Mouse (Mus musculus) cerebellum, adult 2 months (tissue): Measurements from ENCODE around the gene Agmo. TPM values are rescaled to one million over a fixed set of nuclear protein-coding genes. Genes with fewer than 3 reads are reported as not detected.

ENCODE experiments used
- DNase-seq, 2 experiments: peaks; one replicate each; pipeline ENCODE4 v3.0.0; 2021
- H3K27ac ChIP-seq: fragments of 200-500 bp; 2 replicates; pipeline ENCODE4 v1.5.1; 2012; ENCODE audit warnings: low read length, control low read depth, inconsistent platforms; ENCODE audit not compliant: insufficient read depth
- H3K27me3 ChIP-seq: fragments of 200-500 bp; 2 replicates; pipeline ENCODE4 v1.6.1; 2012; ENCODE audit warnings: inconsistent platforms, mild to moderate bottlenecking, low read length, moderate library complexity; ENCODE audit not compliant: control insufficient read depth, insufficient read depth
- H3K4me1 ChIP-seq: fragments of 200-500 bp; 2 replicates; pipeline ENCODE4 v1.6.1; 2011; ENCODE audit warnings: low read length; ENCODE audit not compliant: control insufficient read depth, insufficient read depth
- H3K4me3 ChIP-seq: fragments of 200-500 bp; replicated peaks from 2 replicates; pipeline ENCODE3; 2011; ENCODE audit warnings: mild to moderate bottlenecking, low read depth, low read length, control low read depth; ENCODE audit not compliant: insufficient read depth
- CTCF ChIP-seq: fragments of 200-500 bp; IDR thresholded peaks from 2 replicates; pipeline ENCODE4 v1.5.1; 2011; ENCODE audit warnings: low read depth, mild to moderate bottlenecking, control low read depth, low read length, moderate library complexity, borderline replicate concordance; ENCODE audit not compliant: insufficient read depth
- POLR2A ChIP-seq: fragments of 200-500 bp; IDR thresholded peaks from 2 replicates; pipeline ENCODE4 v1.6.1; 2011; ENCODE audit warnings: low read length, control low read depth, borderline replicate concordance; ENCODE audit not compliant: insufficient read depth
- WGBS: fragments of 180-500 bp; shearing (Covaris S2); methylation state at CpG from one replicate; pipeline ENCODE4 v1.1.7; 2018; 5-methylcytosine and 5-hydroxymethylcytosine counted together
- polyA plus RNA-seq: library from polyadenylated mRNA; depleted of rRNA; stranded (reverse); fragments of >200 nt; gene quantifications from 2 replicates; pipeline ENCODE4 v1.2.3, GENCODE M21; 2012

Gene Agmo
- polyA plus RNA-seq, 1 experiment, result 5.4 TPM

GRCm38 (mm10) chr12:37521772-37522171 is 280.3 kb downstream of the Agmo start:
- WGBS, result 53% methylated on average over 1 of the region's 1 CpGs
- Histone ChIP-seq H3K4me1 (no peaks in the 10 kb centered on the region), H3K27ac (no peak overlapping the region), H3K4me3 (no peak overlapping the region), H3K27me3 (no peaks in the 10 kb centered on the region)
- no peak for DNase-seq
- TF ChIP-seq CTCF, result no peak
- TF ChIP-seq POLR2A, result no peak

- Histone ChIP-seq H3K27ac (no peak overlapping the region), H3K4me1 (no peaks in the 10 kb centered on the region), H3K4me3 (no peak overlapping the region), H3K27me3 (no peaks in the 10 kb centered on the region)
- no peak for TF ChIP-seq CTCF
- no peak for TF ChIP-seq POLR2A
- WGBS, result 84% methylated on average over 3 of the region's 3 CpGs
- DNase-seq, result no peak
Measured at GRCm38 (mm10) chr12:37524662-37525061, 283.2 kb downstream of the Agmo start.

- 39% methylated on average over 1 of the region's 1 CpGs for WGBS
- no peak for DNase-seq
- no peak overlapping the region for H3K27ac ChIP-seq
- TF ChIP-seq POLR2A (no peak), CTCF (no peak)
- H3K4me3 ChIP-seq, result no peak overlapping the region
- H3K4me1 ChIP-seq, result no peaks in the 10 kb centered on the region
- no peaks in the 10 kb centered on the region for H3K27me3 ChIP-seq
Measured at GRCm38 (mm10) chr12:37540994-37541393, 299.6 kb downstream of the Agmo start.

GRCm38 (mm10) chr12:37558284-37558683 is 316.8 kb downstream of the Agmo start:
- no peak overlapping the region for H3K4me3 ChIP-seq
- DNase-seq, result no peak
- no peaks in the 10 kb centered on the region for H3K4me1 ChIP-seq
- 41% methylated on average over 1 of the region's 1 CpGs for WGBS
- no peaks in the 10 kb centered on the region for H3K27me3 ChIP-seq
- no peak for TF ChIP-seq POLR2A
- TF ChIP-seq CTCF, result no peak
- no peak overlapping the region for H3K27ac ChIP-seq

- no peak for DNase-seq
- H3K27ac ChIP-seq, result no peak overlapping the region
- WGBS, result 73% methylated on average over 5 of the region's 5 CpGs
- H3K4me3 ChIP-seq, result no peak overlapping the region
- no peaks in the 10 kb centered on the region for H3K27me3 ChIP-seq
- TF ChIP-seq POLR2A (no peak), CTCF (no peak)
- H3K4me1 ChIP-seq, result no peaks in the 10 kb centered on the region
Measured at GRCm38 (mm10) chr12:37565882-37566596, 324.6 kb downstream of the Agmo start.

DNA sequence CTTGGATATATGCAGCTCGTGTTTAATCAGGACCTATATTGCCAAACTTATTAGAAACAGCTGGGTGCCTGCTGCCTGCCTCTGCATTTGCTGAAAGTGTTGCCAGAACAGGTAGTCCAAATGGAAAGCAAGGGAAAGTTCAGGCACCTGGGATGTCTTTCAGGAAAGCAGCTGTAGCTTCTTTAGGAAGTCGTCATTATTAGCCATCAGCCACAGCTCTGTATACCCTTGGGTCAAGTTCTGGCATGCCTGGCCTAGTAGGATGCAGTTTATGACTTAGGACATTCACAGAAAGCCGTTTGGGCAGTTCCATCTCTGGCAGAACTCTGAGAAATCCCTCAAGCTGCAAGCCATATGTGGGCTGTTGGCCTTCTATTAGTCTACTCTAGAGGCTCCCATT is 330.5 kb downstream of the Agmo start:
- Histone ChIP-seq H3K4me3 (no peak overlapping the region), H3K4me1 (no peaks in the 10 kb centered on the region), H3K27ac (no peak overlapping the region), H3K27me3 (no peaks in the 10 kb centered on the region)
- TF ChIP-seq POLR2A (no peak), CTCF (no peak)
- 53% methylated on average over 3 of the region's 3 CpGs for WGBS
- no peak for DNase-seq

DNA sequence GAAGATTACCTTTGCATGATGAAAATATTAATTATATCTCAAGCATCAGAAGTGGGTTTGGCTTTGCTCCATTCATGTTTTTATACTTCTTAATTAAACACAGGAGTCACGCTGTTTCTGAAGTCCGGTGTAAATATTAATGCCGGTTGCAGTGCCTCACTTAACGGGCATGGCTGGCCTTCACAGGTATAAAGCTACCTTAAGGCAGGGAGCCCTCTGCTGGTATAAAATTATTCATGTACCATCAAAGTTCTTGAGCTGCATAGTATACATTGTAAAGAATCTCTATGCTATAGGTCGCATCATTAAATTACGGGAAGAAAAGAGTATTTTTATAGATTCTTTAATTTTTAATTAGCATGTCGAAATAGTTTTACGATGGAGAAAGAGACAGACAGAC is 341.3 kb downstream of the Agmo start:
- Histone ChIP-seq H3K27me3 (no peaks in the 10 kb centered on the region), H3K4me3 (no peak overlapping the region), H3K4me1 (no peaks in the 10 kb centered on the region), H3K27ac (no peak overlapping the region)
- no peak for DNase-seq
- WGBS, result 62% methylated on average over 8 of the region's 8 CpGs
- TF ChIP-seq POLR2A (no peak), CTCF (no peak)

GRCm38 (mm10) chr12:37592853-37593252 is 351.4 kb downstream of the Agmo start:
- TF ChIP-seq POLR2A (no peak), CTCF (no peak)
- DNase-seq, result no peak
- Histone ChIP-seq H3K27me3 (no peaks in the 10 kb centered on the region), H3K4me3 (no peak overlapping the region), H3K27ac (no peak overlapping the region), H3K4me1 (no peaks in the 10 kb centered on the region)
- WGBS, result 65% methylated on average over 3 of the region's 3 CpGs

DNA sequence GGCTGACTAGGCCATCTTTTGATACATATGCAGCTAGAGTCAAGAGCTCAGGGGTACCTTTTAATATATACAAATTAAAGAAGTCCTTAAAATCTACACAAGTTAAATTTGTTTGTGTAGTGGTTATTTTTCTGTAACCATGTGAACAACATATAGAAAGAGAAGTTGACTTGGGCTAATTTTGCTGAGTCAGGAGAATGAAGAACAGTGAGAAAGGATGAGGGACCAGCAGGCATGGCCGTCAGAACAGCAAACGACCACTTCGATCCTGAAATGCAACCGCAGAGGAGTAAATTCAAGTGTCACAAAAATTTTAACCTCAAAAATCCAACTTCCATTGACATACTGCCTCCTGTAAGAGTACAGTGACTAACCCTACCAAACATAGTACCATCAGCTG is 371.4 kb downstream of the Agmo start:
- H3K4me1 ChIP-seq, result no peaks in the 10 kb centered on the region
- 93% methylated on average over 4 of the region's 4 CpGs for WGBS
- no peak overlapping the region for H3K4me3 ChIP-seq
- TF ChIP-seq CTCF, result no peak
- no peak for TF ChIP-seq POLR2A
- H3K27ac ChIP-seq, result no peak overlapping the region
- H3K27me3 ChIP-seq, result no peaks in the 10 kb centered on the region
- no peak for DNase-seq
